Mouse (Mus musculus) heart, postnatal 0 days (tissue): ENCODE results near the gene Klf3. TPM values are rescaled to one million over a fixed set of nuclear protein-coding genes. Genes with fewer than 3 reads are reported as not detected.

Source experiments
- ATAC-seq: fragments of 200-750 bp; cut with Nextera tagmentation; 2 replicates; pipeline ENCODE4 v1.8.0; 2017; ENCODE audit warnings: low read depth, moderate number of reproducible peaks, moderate library complexity; ENCODE audit not compliant: insufficient read depth
- DNase-seq: peaks from one replicate; pipeline ENCODE4 v3.0.0-alpha.2; 2016; ENCODE audit warnings: low spot score
- H3K27ac ChIP-seq: fragments of 300-500 bp; sonication (generic); 2 replicates; pipeline ENCODE4 v1.5.1; 2014; ENCODE audit warnings: low read depth, mild to moderate bottlenecking
- H3K27me3 ChIP-seq: fragments of 300-500 bp; sonication (generic); 2 replicates; pipeline ENCODE4 v1.6.1; 2014; ENCODE audit warnings: low read length, mixed read lengths; ENCODE audit not compliant: control insufficient read depth, insufficient read depth
- H3K36me3 ChIP-seq: fragments of 300-500 bp; sonication (generic); replicated peaks from 2 replicates; pipeline ENCODE4 v1.6.1; 2014; ENCODE audit warnings: low read length, mixed read lengths; ENCODE audit not compliant: control insufficient read depth, insufficient read depth
- H3K4me1 ChIP-seq: fragments of 300-500 bp; sonication (generic); 2 replicates; pipeline ENCODE4 v1.6.1; 2014; ENCODE audit warnings: antibody characterized with exemption; ENCODE audit not compliant: control insufficient read depth, insufficient read depth
- H3K4me2 ChIP-seq: fragments of 300-500 bp; sonication (generic); 2 replicates; pipeline ENCODE4 v1.6.1; 2014; ENCODE audit warnings: low read depth, mild to moderate bottlenecking, low read length, moderate library complexity
- H3K4me3 ChIP-seq: fragments of 300-500 bp; sonication (generic); 2 replicates; pipeline ENCODE4 v1.5.1; 2014; ENCODE audit warnings: low read depth, low read length
- H3K9ac ChIP-seq: fragments of 300-500 bp; sonication (generic); replicated peaks from 2 replicates; pipeline ENCODE4 v1.6.1; 2014; ENCODE audit warnings: low read depth, low read length, mixed read lengths
- H3K9me3 ChIP-seq: fragments of 300-500 bp; sonication (generic); replicated peaks from 2 replicates; pipeline ENCODE4 v1.6.1; 2016; ENCODE audit warnings: low read length; ENCODE audit not compliant: control insufficient read depth
- CTCF ChIP-seq: IDR thresholded peaks from 2 replicates; pipeline ENCODE4 v1.5.1; 2016; ENCODE audit warnings: antibody characterized with exemption, control low read depth, low read depth
- EP300 ChIP-seq: IDR thresholded peaks from 2 replicates; pipeline ENCODE4 v1.6.1; 2016; ENCODE audit warnings: antibody characterized with exemption, low read depth
- WGBS: fragments of 180-500 bp; shearing (Covaris S2); extraction: QIAGEN DNeasy Blood & Tissue Kit; methylation state at CpG from one replicate; pipeline ENCODE4 v1.1.7; 2014; 5-methylcytosine and 5-hydroxymethylcytosine counted together
- polyA plus RNA-seq: library from polyadenylated mRNA; unstranded; fragments of >200 nt; fragmentation: Nextera tagmentation; extraction: Ambion mirVana; gene quantifications from 2 replicates; pipeline ENCODE4 v1.2.1, GENCODE M21; 2015
- total RNA-seq: library from RNA; depleted of rRNA; stranded (reverse); fragments of >200 nt; gene quantifications from 2 replicates; pipeline ENCODE4 v1.2.3, GENCODE M21; 2014; ENCODE audit warnings: low replicate concordance

Gene Klf3
- total and polyA plus RNA-seq, 2 experiments from 2014 or later: 26.5 to 33.5 TPM

DNA sequence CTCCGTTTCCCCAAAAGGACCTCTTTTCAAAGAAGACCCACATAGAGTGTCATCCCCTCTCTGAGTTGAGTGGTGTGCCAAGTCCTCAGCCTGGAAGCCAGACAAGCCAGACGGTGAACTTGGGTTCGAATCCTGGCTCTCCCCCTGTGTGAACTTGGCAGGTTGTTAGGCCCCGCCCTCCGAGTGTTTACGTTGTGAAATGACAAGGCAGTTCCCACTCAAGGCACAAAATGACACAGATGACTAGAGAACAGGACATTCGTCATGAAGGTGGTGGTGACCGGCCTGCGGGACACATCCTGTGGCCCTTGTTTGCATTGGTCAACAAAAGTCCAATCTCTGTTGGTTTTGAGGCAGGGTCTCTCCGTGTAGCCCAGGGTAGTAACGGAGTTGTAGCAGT is 6.7 kb downstream of the Klf3 start:
- no peak overlapping the region for H3K4me2 ChIP-seq

DNA sequence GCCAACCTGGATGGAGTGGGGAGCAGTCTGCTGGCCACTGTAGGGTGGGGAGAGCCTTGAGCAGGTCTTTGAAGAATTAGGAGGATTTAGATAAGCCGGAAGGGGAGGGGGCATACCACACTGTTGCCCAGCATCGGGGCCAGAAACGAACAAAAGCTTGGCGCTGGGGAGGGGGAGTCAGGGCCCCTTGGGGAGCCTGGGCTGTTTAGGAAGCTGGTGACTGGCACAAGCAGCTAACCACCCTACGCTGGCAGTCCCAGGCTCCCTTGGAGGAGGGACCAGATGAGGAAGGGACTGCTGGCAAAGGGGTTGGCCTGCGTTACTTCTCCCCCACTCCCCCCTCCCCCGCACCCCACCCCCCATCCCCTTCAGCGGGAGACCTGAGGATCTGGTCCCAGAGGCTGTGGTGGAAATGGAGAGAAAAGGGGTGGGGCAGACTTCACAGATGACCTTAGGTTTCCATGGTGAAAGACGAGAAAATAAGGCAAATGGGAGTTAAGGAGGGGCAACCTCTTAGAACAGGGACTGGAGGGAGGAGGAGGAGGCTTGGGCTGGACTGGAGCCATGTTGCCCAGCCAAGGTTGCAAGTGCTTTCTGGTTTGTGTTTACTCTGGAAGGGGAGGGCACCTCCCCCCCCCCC is 7.8 kb downstream of the Klf3 start:
- H3K4me3 ChIP-seq: no peak overlapping the region
- DNase-seq (peak; percentile 61), ATAC-seq (peak; percentile 18)
- peak overlapping the region; percentile 59 for H3K4me2 ChIP-seq
- TF ChIP-seq EP300 (no peak), CTCF (no peak)
- peak overlapping the region; percentile 98 for H3K27ac ChIP-seq
- peaks cover 63% of the 10 kb centered on the region for H3K4me1 ChIP-seq
- H3K9me3 ChIP-seq: no peaks in the 10 kb centered on the region
- no peaks in the 10 kb centered on the region for H3K27me3 ChIP-seq
- no peaks in the 10 kb centered on the region for H3K36me3 ChIP-seq
- 28% methylated on average over 8 of the region's 9 CpGs for WGBS
- H3K9ac ChIP-seq: peak overlapping the region; percentile 56

More for the DNA sequence above, 6.7 kb downstream of the Klf3 start:
- Histone ChIP-seq H3K27me3 (no peaks in the 10 kb centered on the region), H3K9me3 (no peaks in the 10 kb centered on the region), H3K4me3 (no peak overlapping the region), H3K9ac (no peak overlapping the region), H3K36me3 (no peaks in the 10 kb centered on the region), H3K4me1 (peaks cover 63% of the 10 kb centered on the region), H3K27ac (peak overlapping the region; percentile 98)
- DNase-seq (no peak), ATAC-seq (no peak)
- TF ChIP-seq CTCF: no peak
- no peak for TF ChIP-seq EP300
- WGBS: 71% methylated on average over 11 of the region's 11 CpGs

DNA sequence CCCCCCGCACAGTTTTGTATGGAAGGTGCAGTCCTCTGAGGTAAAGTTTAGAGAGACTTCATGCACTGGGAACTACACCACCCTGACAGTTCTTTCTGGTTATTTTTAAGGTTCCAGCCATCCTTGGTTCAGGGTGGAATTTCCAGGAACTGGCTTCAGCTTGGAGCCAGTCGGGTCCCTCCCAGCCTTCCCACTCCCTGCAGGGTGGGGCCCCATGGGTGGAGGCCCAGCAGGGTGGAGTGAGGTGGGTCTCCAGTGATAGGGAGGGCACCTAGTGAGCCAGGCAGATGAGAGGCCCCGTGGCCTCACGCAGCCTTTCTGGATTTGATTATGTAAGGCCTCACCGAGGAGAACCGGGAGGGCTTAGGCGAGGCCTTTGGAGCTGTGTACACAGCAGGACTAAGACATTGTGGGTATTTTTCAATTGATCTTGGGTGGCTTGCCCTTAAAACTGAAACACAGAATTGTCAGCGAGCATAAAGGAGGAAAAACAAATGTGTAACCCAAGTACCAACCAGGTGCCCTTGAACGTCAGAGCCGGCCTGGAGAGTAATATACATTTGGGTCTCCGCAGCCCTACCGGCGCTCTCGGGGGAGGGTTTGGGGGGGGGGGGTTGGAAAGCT is 8.4 kb downstream of the Klf3 start:
- Histone ChIP-seq H3K27me3 (no peaks in the 10 kb centered on the region), H3K27ac (peak overlapping the region; percentile 98), H3K4me1 (peaks cover 57% of the 10 kb centered on the region), H3K9ac (peak overlapping the region; percentile 56), H3K9me3 (no peaks in the 10 kb centered on the region), H3K4me3 (peak overlapping the region; percentile 36), H3K36me3 (peaks cover 6% of the 10 kb centered on the region; the same call in 1 of the 2 replicates), H3K4me2 (peak overlapping the region; percentile 59)
- TF ChIP-seq CTCF (no peak), EP300 (no peak)
- ATAC-seq (peak; percentile 73), DNase-seq (peak; percentile 49)
- 11% methylated on average over 13 of the region's 14 CpGs for WGBS

GRCm38 (mm10) chr5:64812124-64812982 is 9.2 kb downstream of the Klf3 start:
- Histone ChIP-seq H3K27ac (peak overlapping the region; percentile 98), H3K36me3 (peaks cover 14% of the 10 kb centered on the region; the same call in 1 of the 2 replicates), H3K9ac (peak overlapping the region; percentile 56), H3K9me3 (no peaks in the 10 kb centered on the region), H3K4me1 (peaks cover 54% of the 10 kb centered on the region), H3K27me3 (no peaks in the 10 kb centered on the region), H3K4me3 (peak overlapping the region; percentile 36), H3K4me2 (peak overlapping the region; percentile 59)
- TF ChIP-seq CTCF (no peak), EP300 (peak; percentile 71; the same call in 1 of the 2 replicates)
- DNase-seq: peak; percentile 81
- peak; percentile 58 for ATAC-seq
- whole genome bisulfite sequencing: 15% methylated on average over 22 of the region's 22 CpGs

- DNase-seq: no peak
- Histone ChIP-seq H3K4me3 (peak overlapping the region; percentile 36), H3K9me3 (no peaks in the 10 kb centered on the region), H3K27me3 (no peaks in the 10 kb centered on the region), H3K4me1 (peaks cover 48% of the 10 kb centered on the region), H3K9ac (peak overlapping the region; percentile 56; the same call in 1 of the 2 replicates), H3K4me2 (peak overlapping the region; percentile 59), H3K27ac (peak overlapping the region; percentile 98), H3K36me3 (peaks cover 18% of the 10 kb centered on the region)
- TF ChIP-seq EP300 (no peak), CTCF (no peak)
- 39% methylated on average over 4 of the region's 4 CpGs for WGBS
- no peak for ATAC-seq
Observed at GRCm38 (mm10) chr5:64812983-64813304, 9.8 kb downstream of the Klf3 start.
